Mouse (Mus musculus) lung, adult 2 months (tissue): Measurements from ENCODE around the gene D2hgdh.
A peak's percentile ranks its signal among the peaks of the same experiment; 100 is the strongest.

Experiments used
- CTCF ChIP-seq: fragments of 200-500 bp; IDR thresholded peaks from 2 replicates; pipeline ENCODE4 v1.5.1; 2011; ENCODE audit warnings: mild to moderate bottlenecking, low read length, control low read depth; ENCODE audit not compliant: insufficient read depth
- POLR2A ChIP-seq: fragments of 200-500 bp; IDR thresholded peaks from 2 replicates; pipeline ENCODE4 v1.6.1; 2011; ENCODE audit warnings: low read depth, mild to moderate bottlenecking, control low read depth, low read length, borderline replicate concordance; ENCODE audit errors: extremely low read depth

- TF ChIP-seq POLR2A, result peak; percentile 51; the same call in 1 of the 2 replicates
- peak; percentile 66 for TF ChIP-seq CTCF
Observed at GRCm38 (mm10) chr1:93803556-93804507, 20.9 kb upstream of the D2hgdh start, which contains the start of gene Ing5.
